Mouse (Mus musculus): ENCODE data around the gene Dhx8. TPM values are rescaled to one million over a fixed set of nuclear protein-coding genes. Genes with fewer than 3 reads are reported as not detected.
A peak's percentile ranks its signal among the peaks of the same experiment; 100 is the strongest.

The Dhx8 gene
- total and polyA plus RNA-seq, 3 experiments, result 7.2 to 17.1 (median 16.0) TPM

DNA sequence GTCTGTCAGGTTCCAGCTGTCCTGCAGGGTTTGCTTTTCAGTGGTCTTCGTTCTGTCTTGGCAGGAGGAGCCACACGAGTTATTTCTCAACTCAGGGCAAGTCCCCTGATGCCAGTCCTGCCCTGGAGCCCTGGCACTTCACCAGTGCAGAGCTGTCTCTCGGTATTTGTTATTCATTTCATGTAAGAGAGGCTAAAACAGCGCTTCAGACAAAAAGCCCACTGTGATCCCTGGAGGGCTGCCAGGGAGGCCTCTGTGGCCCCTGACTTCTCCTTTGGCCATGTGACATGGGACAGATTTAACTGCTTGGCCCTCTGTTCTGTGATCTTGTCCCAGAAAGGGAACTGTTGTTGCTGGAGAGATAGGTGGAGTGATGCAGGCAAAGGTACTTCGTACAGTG lies 25.7 kb downstream of the Dhx8 start:
- intact Hi-C loops (cut with DNase I), result no loop called here
- WGBS, result 59% methylated on average over 5 of the region's 5 CpGs
- Histone ChIP-seq H3K9ac (ENCODE audit: low read depth, low read length) (no peak overlapping the region), H3K27ac (no peak overlapping the region), H3K36me3 (ENCODE audit: control insufficient read depth, insufficient read depth, low read length) (peaks cover 9% of the 10 kb centered on the region), H3K79me2 (replicated peaks; ENCODE audit: control insufficient read depth, insufficient read depth, low read length) (no peaks in the 10 kb centered on the region), H3K4me3 (no peak overlapping the region), H3K27me3 (ENCODE audit: control insufficient read depth, insufficient read depth, low read length) (no peaks in the 10 kb centered on the region), H3K4me1 (ENCODE audit: control insufficient read depth, insufficient read depth, low read length) (peaks cover 2% of the 10 kb centered on the region; the same call in 1 of the 2 replicates)
- no peak for TF ChIP-seq CTCF (IDR thresholded peaks at IDR 0.05)
- TF ChIP-seq POLR2A (IDR thresholded peaks at IDR 0.05; ENCODE audit: insufficient read depth, low read depth, low read length), result no peak
- no peak for TF ChIP-seq EP300 (IDR thresholded peaks at IDR 0.05; ENCODE audit: insufficient read depth, low read depth, low read length)
- no peak for DNase-seq

DNA sequence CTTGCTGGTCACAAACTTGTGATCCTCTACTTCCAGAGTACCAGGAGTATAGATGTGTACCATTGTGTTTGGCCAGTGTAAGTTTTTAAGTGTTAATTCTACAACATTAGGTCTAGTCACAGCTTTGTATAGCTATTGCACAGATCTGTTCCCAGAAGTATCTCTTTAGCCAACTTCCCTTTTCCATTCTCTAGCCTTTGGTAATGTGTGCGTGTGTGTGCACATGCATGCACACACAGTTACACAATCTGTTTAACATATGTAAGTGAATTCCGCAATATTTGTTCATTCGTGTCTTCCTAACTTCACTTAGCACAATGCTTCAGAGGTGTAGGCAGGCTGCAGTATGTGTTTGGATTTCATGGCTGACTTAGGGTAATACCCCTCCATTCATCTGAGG lies 26.8 kb downstream of the Dhx8 start:
- Histone ChIP-seq H3K36me3 (ENCODE audit: control insufficient read depth, insufficient read depth, low read length) (peaks cover 9% of the 10 kb centered on the region), H3K79me2 (replicated peaks; ENCODE audit: control insufficient read depth, insufficient read depth, low read length) (no peaks in the 10 kb centered on the region), H3K27ac (no peak overlapping the region), H3K4me3 (no peak overlapping the region), H3K4me1 (ENCODE audit: control insufficient read depth, insufficient read depth, low read length) (peaks cover 2% of the 10 kb centered on the region; the same call in 1 of the 2 replicates), H3K27me3 (ENCODE audit: control insufficient read depth, insufficient read depth, low read length) (no peaks in the 10 kb centered on the region), H3K9ac (ENCODE audit: low read depth, low read length) (no peak overlapping the region)
- DNase-seq, result no peak
- no peak for TF ChIP-seq CTCF (IDR thresholded peaks at IDR 0.05)
- no peak for TF ChIP-seq EP300 (IDR thresholded peaks at IDR 0.05; ENCODE audit: insufficient read depth, low read depth, low read length)
- TF ChIP-seq POLR2A (IDR thresholded peaks at IDR 0.05; ENCODE audit: insufficient read depth, low read depth, low read length), result no peak
- intact Hi-C loops (cut with DNase I), result no loop called here
- WGBS, result 94% methylated on average over 3 of the region's 3 CpGs

DNA sequence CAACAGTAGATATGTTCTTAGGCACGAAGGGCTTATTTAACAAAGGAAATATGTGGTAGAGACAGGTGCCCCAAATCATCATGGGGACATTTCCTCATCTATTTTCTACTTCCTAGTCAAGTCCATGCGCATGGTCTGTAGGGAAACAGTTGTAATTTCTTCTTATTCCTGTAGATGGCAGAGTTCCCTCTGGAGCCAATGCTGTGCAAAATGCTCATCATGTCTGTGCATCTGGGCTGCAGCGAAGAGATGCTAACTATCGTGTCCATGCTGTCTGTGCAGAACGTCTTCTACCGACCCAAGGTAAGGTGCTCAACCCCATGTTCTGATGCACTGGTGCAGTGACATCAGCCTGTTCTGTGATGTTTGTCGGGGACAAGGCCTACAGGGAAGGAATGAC lies 31.0 kb downstream of the Dhx8 start:
- Histone ChIP-seq H3K27ac (no peak overlapping the region), H3K4me1 (ENCODE audit: control insufficient read depth, insufficient read depth, low read length) (no peaks in the 10 kb centered on the region), H3K4me3 (no peak overlapping the region), H3K9ac (ENCODE audit: low read depth, low read length) (no peak overlapping the region), H3K36me3 (ENCODE audit: control insufficient read depth, insufficient read depth, low read length) (no peaks in the 10 kb centered on the region; the same call in 1 of the 2 replicates), H3K79me2 (replicated peaks; ENCODE audit: control insufficient read depth, insufficient read depth, low read length) (no peaks in the 10 kb centered on the region), H3K27me3 (ENCODE audit: control insufficient read depth, insufficient read depth, low read length) (no peaks in the 10 kb centered on the region)
- DNase-seq, result no peak
- 42% methylated on average over 7 of the region's 7 CpGs for WGBS
- intact Hi-C loops (cut with DNase I), result loop anchor here (1.0 to 2.0 kb wide), 2 partner anchors 51 to 147 kb away; no protein-coding TSS in a partner anchor
- TF ChIP-seq EP300 (IDR thresholded peaks at IDR 0.05; ENCODE audit: insufficient read depth, low read depth, low read length) (no peak), POLR2A (IDR thresholded peaks at IDR 0.05; ENCODE audit: insufficient read depth, low read depth, low read length) (no peak), CTCF (IDR thresholded peaks at IDR 0.05) (peak; percentile 88)

DNA sequence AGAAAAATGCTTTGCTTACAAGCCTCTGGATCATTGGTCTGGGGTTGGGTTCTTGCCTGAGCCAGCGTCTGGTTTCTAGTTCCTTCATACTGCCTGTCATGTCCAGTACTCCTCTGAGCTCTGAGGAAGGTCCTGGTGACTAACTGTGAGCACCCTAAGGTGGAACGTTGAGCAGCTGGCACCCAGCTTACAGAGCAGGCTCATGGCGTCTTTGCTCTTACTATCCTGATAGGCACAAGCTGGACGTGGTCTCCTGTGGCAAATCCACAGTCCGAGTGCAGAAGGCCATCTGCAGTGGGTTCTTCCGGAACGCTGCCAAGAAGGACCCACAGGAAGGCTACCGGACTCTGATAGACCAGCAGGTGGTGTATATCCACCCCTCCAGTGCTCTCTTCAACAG lies 31.8 kb downstream of the Dhx8 start:
- Histone ChIP-seq H3K9ac (ENCODE audit: low read depth, low read length) (no peak overlapping the region), H3K36me3 (ENCODE audit: control insufficient read depth, insufficient read depth, low read length) (no peaks in the 10 kb centered on the region), H3K4me1 (ENCODE audit: control insufficient read depth, insufficient read depth, low read length) (no peaks in the 10 kb centered on the region), H3K27me3 (ENCODE audit: control insufficient read depth, insufficient read depth, low read length) (no peaks in the 10 kb centered on the region), H3K4me3 (no peak overlapping the region), H3K27ac (no peak overlapping the region), H3K79me2 (replicated peaks; ENCODE audit: control insufficient read depth, insufficient read depth, low read length) (no peaks in the 10 kb centered on the region)
- intact Hi-C loops (cut with DNase I), result no loop called here
- DNase-seq, result no peak
- 88% methylated on average over 8 of the region's 8 CpGs for WGBS
- no peak for TF ChIP-seq POLR2A (IDR thresholded peaks at IDR 0.05; ENCODE audit: insufficient read depth, low read depth, low read length)
- no peak for TF ChIP-seq EP300 (IDR thresholded peaks at IDR 0.05; ENCODE audit: insufficient read depth, low read depth, low read length)
- TF ChIP-seq CTCF (IDR thresholded peaks at IDR 0.05), result no peak

DNA sequence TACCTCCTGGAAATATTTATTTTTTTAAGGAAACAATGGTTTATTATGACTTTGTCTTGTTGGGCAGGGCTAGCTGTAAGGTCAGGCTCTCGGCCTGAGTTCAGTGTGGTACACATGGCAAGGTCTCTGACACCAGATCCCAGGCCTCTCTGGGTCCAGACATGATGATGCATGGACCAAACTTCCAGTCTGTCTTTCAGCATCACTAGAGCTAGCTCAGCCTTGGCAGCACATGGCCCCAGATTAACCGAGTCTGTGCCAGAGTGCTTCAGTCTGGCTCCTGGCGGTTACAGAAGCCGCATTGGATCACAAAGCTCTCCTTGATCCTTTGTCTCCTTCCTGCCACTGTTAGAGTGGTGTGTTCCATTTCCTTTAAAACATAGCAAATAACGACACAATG lies 34.6 kb downstream of the Dhx8 start:
- WGBS, result 69% methylated on average over 5 of the region's 5 CpGs
- no peaks in the 10 kb centered on the region for H3K27me3 ChIP-seq (ENCODE audit: control insufficient read depth, insufficient read depth, low read length)
- no peak overlapping the region for H3K9ac ChIP-seq (ENCODE audit: low read depth, low read length)
- H3K27ac ChIP-seq, result no peak overlapping the region
- intact Hi-C loops (cut with DNase I), result no loop called here
- TF ChIP-seq EP300 (IDR thresholded peaks at IDR 0.05; ENCODE audit: insufficient read depth, low read depth, low read length), result no peak
- TF ChIP-seq POLR2A (IDR thresholded peaks at IDR 0.05; ENCODE audit: insufficient read depth, low read depth, low read length), result no peak
- no peak for TF ChIP-seq CTCF (IDR thresholded peaks at IDR 0.05)
- no peak overlapping the region for H3K4me3 ChIP-seq
- H3K4me1 ChIP-seq (ENCODE audit: control insufficient read depth, insufficient read depth, low read length), result peaks cover 1% of the 10 kb centered on the region; the same call in 1 of the 2 replicates
- H3K79me2 ChIP-seq (replicated peaks; ENCODE audit: control insufficient read depth, insufficient read depth, low read length), result no peaks in the 10 kb centered on the region
- H3K36me3 ChIP-seq (ENCODE audit: control insufficient read depth, insufficient read depth, low read length), result no peaks in the 10 kb centered on the region
- no peak for DNase-seq

DNA sequence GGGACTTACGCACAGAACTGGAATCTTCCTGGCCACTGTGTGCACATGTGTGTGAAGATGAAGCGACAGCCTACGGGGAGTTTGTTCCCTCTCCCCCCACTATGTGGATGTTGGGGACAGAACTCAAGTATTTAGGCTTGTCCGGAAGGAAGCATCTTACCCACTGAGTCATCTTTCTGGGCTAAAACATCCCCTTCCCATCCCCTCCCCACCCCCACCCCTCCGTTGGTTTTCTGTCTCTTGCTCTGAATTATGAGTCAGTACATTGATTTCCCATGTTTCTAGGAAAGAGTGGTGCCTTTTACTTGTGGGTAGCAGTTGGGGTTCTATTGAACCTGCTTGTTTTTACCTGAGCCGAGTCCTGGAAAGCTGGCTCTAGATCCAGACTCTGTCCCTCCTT lies 36.0 kb downstream of the Dhx8 start:
- Histone ChIP-seq H3K4me3 (no peak overlapping the region), H3K4me1 (ENCODE audit: control insufficient read depth, insufficient read depth, low read length) (peaks cover 1% of the 10 kb centered on the region; the same call in 1 of the 2 replicates), H3K79me2 (replicated peaks; ENCODE audit: control insufficient read depth, insufficient read depth, low read length) (no peaks in the 10 kb centered on the region), H3K9ac (ENCODE audit: low read depth, low read length) (no peak overlapping the region), H3K27ac (no peak overlapping the region), H3K36me3 (ENCODE audit: control insufficient read depth, insufficient read depth, low read length) (no peaks in the 10 kb centered on the region), H3K27me3 (ENCODE audit: control insufficient read depth, insufficient read depth, low read length) (no peaks in the 10 kb centered on the region)
- TF ChIP-seq EP300 (IDR thresholded peaks at IDR 0.05; ENCODE audit: insufficient read depth, low read depth, low read length) (no peak), CTCF (IDR thresholded peaks at IDR 0.05) (no peak), POLR2A (IDR thresholded peaks at IDR 0.05; ENCODE audit: insufficient read depth, low read depth, low read length) (no peak)
- intact Hi-C loops (cut with DNase I), result no loop called here
- WGBS, result 76% methylated on average over 6 of the region's 6 CpGs
- DNase-seq, result no peak
